Mouse (Mus musculus): Measurements from ENCODE around the gene Trim26.
"Not testable (repeated sequence)": the region's sequence is repeated elsewhere in the genome, so short reads cannot be mapped to it uniquely, and the experiment has no call there.

Gene Trim26

GRCm38 (mm10) chr17:36851200-36851599, 14.3 kb downstream of the Trim26 start:
- DNase-seq (ENCODE audit: low spot score in 2 of 2), result no peak

- DNase-seq (ENCODE audit: low spot score in 2 of 2), result no peak
These were observed 14.7 kb downstream of the Trim26 start for GRCm38 (mm10) chr17:36851627-36852026.

- DNase-seq (ENCODE audit: low spot score in 2 of 2), result no peak
These were observed 18.6 kb downstream of the Trim26 start for GRCm38 (mm10) chr17:36855484-36855883.

- no peak for DNase-seq (ENCODE audit: low spot score in 2 of 2)
These were observed 19.3 kb downstream of the Trim26 start for GRCm38 (mm10) chr17:36856236-36856635.

GRCm38 (mm10) chr17:36858181-36858580, 21.2 kb downstream of the Trim26 start:
- DNase-seq (ENCODE audit: low spot score in 2 of 2), result no peak

- no peak for DNase-seq (ENCODE audit: low spot score in 2 of 2)
These were observed 24.7 kb downstream of the Trim26 start for GRCm38 (mm10) chr17:36861680-36862079.

- DNase-seq (ENCODE audit: low spot score in 2 of 2), result no peak
These were observed 30.0 kb downstream of the Trim26 start, which contains the start of gene Trim15 for GRCm38 (mm10) chr17:36866719-36867527. TSS of gene Trim15 (minus strand) at chr17:36867210.

- DNase-seq (ENCODE audit: low spot score in 2 of 2), result no peak
These were observed 31.9 kb downstream of the Trim26 start for GRCm38 (mm10) chr17:36868836-36869235.

- no peak for DNase-seq (ENCODE audit: low spot score in 2 of 2)
These were observed 32.5 kb downstream of the Trim26 start, which contains the start of gene Trim10 for GRCm38 (mm10) chr17:36869284-36869954. TSS of gene Trim10 (plus strand) at chr17:36869574.

- peak in 1 of 2 experiments; percentile 42 for DNase-seq (ENCODE audit: low spot score in 2 of 2)
These were observed 33.2 kb downstream of the Trim26 start for GRCm38 (mm10) chr17:36869955-36870810.

GRCm38 (mm10) chr17:36874636-36875035, 37.7 kb downstream of the Trim26 start:
- no peak for DNase-seq (ENCODE audit: low spot score in 2 of 2)

GRCm38 (mm10) chr17:36883350-36883749, 46.4 kb downstream of the Trim26 start:
- DNase-seq (ENCODE audit: low spot score in 2 of 2), result no peak

- no peak for DNase-seq (ENCODE audit: low spot score in 2 of 2)
These were observed 48.3 kb downstream of the Trim26 start for GRCm38 (mm10) chr17:36885132-36885790.

GRCm38 (mm10) chr17:36890073-36890903, 53.4 kb downstream of the Trim26 start, which contains the start of gene Trim40:
TSS of gene Trim40 (minus strand) at chr17:36890123.
- DNase-seq (ENCODE audit: low spot score in 2 of 2), result no peak

- DNase-seq (ENCODE audit: low spot score in 2 of 2), result not testable (repeated sequence)
These were observed 54.6 kb downstream of the Trim26 start for GRCm38 (mm10) chr17:36891496-36891895.

- peak; percentile 34 to 48 for DNase-seq (ENCODE audit: low spot score in 2 of 2)
These were observed 55.4 kb downstream of the Trim26 start for GRCm38 (mm10) chr17:36892362-36892761.

GRCm38 (mm10) chr17:36893387-36893786, 56.5 kb downstream of the Trim26 start:
- no peak for DNase-seq (ENCODE audit: low spot score in 2 of 2)

GRCm38 (mm10) chr17:36896583-36896982, 59.6 kb downstream of the Trim26 start:
- DNase-seq (ENCODE audit: low spot score in 2 of 2), result peak; percentile 31 to 34

GRCm38 (mm10) chr17:36897065-36897464, 60.1 kb downstream of the Trim26 start:
- no peak for DNase-seq (ENCODE audit: low spot score in 2 of 2)

GRCm38 (mm10) chr17:36897552-36898205, 60.7 kb downstream of the Trim26 start, which contains the start of gene Trim31:
TSS of gene Trim31 (plus strand) at chr17:36898118.
- DNase-seq (ENCODE audit: low spot score in 2 of 2), result no peak
